Mouse (Mus musculus): ENCODE data around the gene Men1. TPM values are rescaled to one million over a fixed set of nuclear protein-coding genes. Genes with fewer than 3 reads are reported as not detected.

Men1 gene
- polyA plus RNA-seq, 1 experiment from 2014 or later: 76.9 TPM

DNA sequence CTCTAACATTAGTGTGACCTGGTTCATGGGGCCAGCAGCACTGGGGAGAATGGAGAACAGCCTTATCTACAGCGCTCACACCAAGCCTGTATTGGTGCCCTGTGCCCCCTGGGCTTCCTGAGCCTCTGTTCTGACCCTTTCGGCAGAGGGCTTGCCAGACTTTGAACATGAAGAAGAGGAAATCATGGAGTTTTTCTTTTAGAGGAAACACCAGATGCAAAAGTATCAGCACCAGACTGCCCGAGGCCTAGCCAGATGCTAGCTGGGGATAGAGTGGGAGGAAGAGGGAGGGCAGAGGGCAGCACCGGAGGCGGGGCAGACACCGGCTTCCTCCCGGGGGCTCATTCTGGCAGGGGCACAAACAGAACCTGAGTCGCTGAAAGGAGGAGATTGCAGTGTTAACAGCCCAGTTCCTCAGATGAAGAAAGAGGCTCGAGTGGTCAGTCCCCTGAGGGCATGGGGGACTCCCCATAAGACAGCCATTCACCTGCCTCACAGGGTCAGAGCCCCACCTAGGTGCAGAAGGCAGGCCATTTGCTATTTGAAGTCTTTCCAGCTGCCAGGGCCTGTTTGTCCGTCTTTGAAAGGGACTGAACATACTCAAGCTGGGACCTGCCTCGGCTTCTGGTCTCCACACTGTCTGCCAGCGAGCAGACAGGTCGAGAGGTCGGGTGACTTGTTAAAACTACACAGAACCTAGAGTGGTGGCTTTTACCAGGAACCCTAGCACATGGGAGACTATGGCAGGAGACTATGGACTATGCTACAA, 14.6 kb downstream of the Men1 start:
- no peaks in the 10 kb centered on the region for H3K27me3 ChIP-seq (ENCODE audit: control insufficient read depth, insufficient read depth, low read depth, low read length)
- H3K36me3 ChIP-seq (ENCODE audit: control insufficient read depth, insufficient read depth, low read length): peaks cover 18% of the 10 kb centered on the region
- H3K4me3 ChIP-seq (ENCODE audit: low read length): no peak overlapping the region
- WGBS: 27% methylated on average over 14 of the region's 14 CpGs
- H3K4me2 ChIP-seq (ENCODE audit: low read depth, low read length): no peak overlapping the region
- H3K27ac ChIP-seq (ENCODE audit: low read length): peak overlapping the region; percentile 76
- no peak overlapping the region for H3K9ac ChIP-seq (ENCODE audit: low read length)
- H3K9me3 ChIP-seq (ENCODE audit: control insufficient read depth, low read length): no peaks in the 10 kb centered on the region
- H3K4me1 ChIP-seq (replicated peaks; ENCODE audit: control insufficient read depth, insufficient read depth, low read length): no peaks in the 10 kb centered on the region; the same call in 1 of the 2 replicates
- ATAC-seq (ENCODE audit: low read depth): peak; percentile 70

DNA sequence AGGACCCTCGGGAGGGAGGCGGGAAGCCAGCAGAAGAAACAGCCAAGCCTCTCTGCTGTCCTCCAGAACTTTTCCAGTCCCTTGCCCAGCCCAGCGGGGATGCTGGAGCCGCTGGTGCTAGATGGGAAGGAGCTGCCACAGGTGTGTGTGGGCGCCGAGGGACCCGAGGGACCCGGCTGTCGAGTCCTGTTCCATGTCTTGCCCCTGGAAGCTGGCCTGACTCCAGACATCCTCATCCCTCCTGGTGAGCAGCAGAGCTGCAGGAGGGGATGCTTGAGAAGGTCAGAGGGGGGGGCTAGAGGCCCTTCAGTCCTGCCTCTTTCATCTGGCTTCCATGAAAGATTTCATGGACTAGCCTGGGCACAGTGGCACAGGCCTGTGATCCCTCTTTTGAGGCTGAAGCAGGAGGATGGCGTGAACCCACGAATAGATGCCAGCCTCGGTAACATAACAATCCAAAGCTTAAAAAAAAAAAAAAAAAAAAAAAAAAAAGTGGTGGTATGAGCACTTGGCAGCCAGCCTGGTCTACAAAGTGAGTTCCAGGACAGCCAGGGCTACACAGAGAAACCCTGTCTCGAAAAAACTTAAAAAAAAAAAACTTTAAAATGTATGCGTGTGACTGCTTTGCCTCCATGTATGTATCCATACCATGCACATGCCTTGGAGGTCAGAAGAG, 16.8 kb downstream of the Men1 start:
- Histone ChIP-seq H3K4me3 (ENCODE audit: low read length) (no peak overlapping the region), H3K27ac (ENCODE audit: low read length) (no peak overlapping the region), H3K27me3 (ENCODE audit: control insufficient read depth, insufficient read depth, low read depth, low read length) (no peaks in the 10 kb centered on the region), H3K4me2 (ENCODE audit: low read depth, low read length) (no peak overlapping the region), H3K9me3 (ENCODE audit: control insufficient read depth, low read length) (no peaks in the 10 kb centered on the region), H3K4me1 (replicated peaks; ENCODE audit: control insufficient read depth, insufficient read depth, low read length) (no peaks in the 10 kb centered on the region; the same call in 1 of the 2 replicates), H3K36me3 (ENCODE audit: control insufficient read depth, insufficient read depth, low read length) (peaks cover 10% of the 10 kb centered on the region), H3K9ac (ENCODE audit: low read length) (no peak overlapping the region)
- WGBS: 54% methylated on average over 13 of the region's 14 CpGs
- ATAC-seq (ENCODE audit: low read depth): no peak

DNA sequence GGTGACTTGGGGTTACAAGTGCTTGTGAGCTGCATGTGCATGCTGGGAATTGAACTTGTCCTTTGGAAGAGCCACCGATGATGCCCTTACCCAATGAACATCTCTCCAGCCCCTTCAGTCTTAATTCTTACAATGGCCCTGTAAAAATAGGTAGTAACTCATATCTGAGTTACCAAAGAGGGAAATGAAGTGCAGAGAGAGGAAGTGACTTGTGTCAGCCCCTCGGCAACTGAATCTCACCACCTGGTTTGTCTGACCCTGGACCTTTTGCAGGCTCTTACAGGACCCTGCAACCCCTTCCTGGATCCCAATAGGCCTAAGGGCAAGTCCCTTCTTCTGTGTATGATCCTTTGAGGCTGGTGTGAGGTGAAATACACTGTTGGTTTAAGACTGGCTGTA, 17.3 kb downstream of the Men1 start:
- Histone ChIP-seq H3K4me3 (ENCODE audit: low read length) (no peak overlapping the region), H3K27ac (ENCODE audit: low read length) (no peak overlapping the region), H3K9ac (ENCODE audit: low read length) (no peak overlapping the region), H3K9me3 (ENCODE audit: control insufficient read depth, low read length) (no peaks in the 10 kb centered on the region), H3K27me3 (ENCODE audit: control insufficient read depth, insufficient read depth, low read depth, low read length) (no peaks in the 10 kb centered on the region), H3K4me2 (ENCODE audit: low read depth, low read length) (no peak overlapping the region), H3K4me1 (replicated peaks; ENCODE audit: control insufficient read depth, insufficient read depth, low read length) (no peaks in the 10 kb centered on the region; the same call in 1 of the 2 replicates), H3K36me3 (ENCODE audit: control insufficient read depth, insufficient read depth, low read length) (peaks cover 5% of the 10 kb centered on the region; the same call in 1 of the 2 replicates)
- no peak for ATAC-seq (ENCODE audit: low read depth)
- WGBS: 77% methylated on average over 2 of the region's 2 CpGs

DNA sequence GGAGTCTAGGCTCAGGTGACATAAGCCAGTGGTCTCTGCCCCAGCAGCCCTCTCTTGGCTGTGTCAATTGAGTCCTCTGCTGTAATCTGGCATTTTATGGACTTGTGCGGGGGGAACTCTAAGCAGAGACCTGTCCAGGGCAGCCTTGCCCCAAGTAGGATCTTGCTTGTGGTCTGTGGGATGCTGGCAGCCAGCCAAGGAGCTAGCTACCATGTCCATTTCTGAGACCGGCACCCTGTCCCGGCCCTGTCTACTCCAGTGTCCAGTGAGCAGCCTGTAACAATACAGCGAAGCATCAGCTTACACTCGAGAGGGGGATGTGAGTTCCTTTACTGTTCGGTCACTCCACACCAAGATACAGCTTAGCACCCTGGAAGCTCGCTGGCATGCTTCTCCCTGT, 19.3 kb downstream of the Men1 start:
- H3K4me3 ChIP-seq (ENCODE audit: low read length): no peak overlapping the region
- H3K9me3 ChIP-seq (ENCODE audit: control insufficient read depth, low read length): no peaks in the 10 kb centered on the region
- 72% methylated on average over 7 of the region's 7 CpGs for WGBS
- H3K36me3 ChIP-seq (ENCODE audit: control insufficient read depth, insufficient read depth, low read length): peaks cover 4% of the 10 kb centered on the region; the same call in 1 of the 2 replicates
- H3K9ac ChIP-seq (ENCODE audit: low read length): no peak overlapping the region
- no peak overlapping the region for H3K4me2 ChIP-seq (ENCODE audit: low read depth, low read length)
- no peaks in the 10 kb centered on the region for H3K27me3 ChIP-seq (ENCODE audit: control insufficient read depth, insufficient read depth, low read depth, low read length)
- no peak overlapping the region for H3K27ac ChIP-seq (ENCODE audit: low read length)
- no peak for ATAC-seq (ENCODE audit: low read depth)
- no peaks in the 10 kb centered on the region; the same call in 1 of the 2 replicates for H3K4me1 ChIP-seq (replicated peaks; ENCODE audit: control insufficient read depth, insufficient read depth, low read length)

DNA sequence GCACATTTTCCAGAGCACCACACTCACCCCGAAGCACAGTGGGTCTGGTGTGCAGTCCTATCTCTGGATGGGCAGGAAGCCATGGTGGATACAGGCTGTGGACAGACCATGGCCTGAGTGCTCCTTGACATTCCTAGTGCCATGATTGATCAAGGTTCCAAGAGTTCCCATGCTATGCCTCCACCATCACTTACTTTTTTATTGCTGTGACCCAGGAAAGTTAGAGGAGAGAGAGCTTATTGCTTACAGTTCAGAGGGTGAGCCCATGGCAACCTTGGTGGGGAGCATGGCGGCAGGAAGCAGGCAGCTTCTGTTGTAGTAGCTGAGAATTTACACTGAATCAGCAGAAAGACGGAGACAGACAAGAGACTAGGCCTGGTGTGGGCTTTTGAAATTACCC, 26.5 kb downstream of the Men1 start:
- WGBS: 97% methylated on average over 3 of the region's 3 CpGs
- H3K9me3 ChIP-seq (ENCODE audit: control insufficient read depth, low read length): no peaks in the 10 kb centered on the region
- H3K27me3 ChIP-seq (ENCODE audit: control insufficient read depth, insufficient read depth, low read depth, low read length): no peaks in the 10 kb centered on the region
- peaks cover 16% of the 10 kb centered on the region for H3K4me1 ChIP-seq (replicated peaks; ENCODE audit: control insufficient read depth, insufficient read depth, low read length)
- no peak overlapping the region for H3K27ac ChIP-seq (ENCODE audit: low read length)
- no peak overlapping the region for H3K9ac ChIP-seq (ENCODE audit: low read length)
- no peak for ATAC-seq (ENCODE audit: low read depth)
- no peak overlapping the region for H3K4me2 ChIP-seq (ENCODE audit: low read depth, low read length)
- peaks cover 12% of the 10 kb centered on the region for H3K36me3 ChIP-seq (ENCODE audit: control insufficient read depth, insufficient read depth, low read length)
- no peak overlapping the region for H3K4me3 ChIP-seq (ENCODE audit: low read length)

DNA sequence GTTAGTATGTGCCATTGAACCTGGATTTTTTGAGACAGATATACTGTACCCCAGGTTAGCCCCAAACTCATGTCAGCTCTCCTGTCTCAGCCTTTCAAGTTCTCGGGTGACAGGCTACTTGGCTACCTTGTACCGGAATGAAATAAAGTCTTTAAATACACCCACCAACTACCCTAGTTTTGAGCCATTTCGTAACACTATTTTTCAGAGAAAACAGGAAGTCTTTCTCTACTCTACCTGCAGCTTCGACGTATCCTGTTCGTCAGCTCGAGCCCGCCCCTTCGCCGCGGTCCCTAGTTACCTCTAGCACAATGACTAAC, 28.3 kb downstream of the Men1 start:
- peaks cover 16% of the 10 kb centered on the region for H3K4me1 ChIP-seq (replicated peaks; ENCODE audit: control insufficient read depth, insufficient read depth, low read length)
- under 1% methylated on average over 11 of the region's 11 CpGs for WGBS
- peaks cover 24% of the 10 kb centered on the region for H3K36me3 ChIP-seq (ENCODE audit: control insufficient read depth, insufficient read depth, low read length)
- H3K4me2 ChIP-seq (ENCODE audit: low read depth, low read length): peak overlapping the region; percentile 82
- peak overlapping the region; percentile 79 for H3K27ac ChIP-seq (ENCODE audit: low read length)
- peak overlapping the region; percentile 99 for H3K4me3 ChIP-seq (ENCODE audit: low read length)
- H3K27me3 ChIP-seq (ENCODE audit: control insufficient read depth, insufficient read depth, low read depth, low read length): no peaks in the 10 kb centered on the region
- H3K9me3 ChIP-seq (ENCODE audit: control insufficient read depth, low read length): no peaks in the 10 kb centered on the region
- ATAC-seq (ENCODE audit: low read depth): no peak
- peak overlapping the region; percentile 69 for H3K9ac ChIP-seq (ENCODE audit: low read length)

DNA sequence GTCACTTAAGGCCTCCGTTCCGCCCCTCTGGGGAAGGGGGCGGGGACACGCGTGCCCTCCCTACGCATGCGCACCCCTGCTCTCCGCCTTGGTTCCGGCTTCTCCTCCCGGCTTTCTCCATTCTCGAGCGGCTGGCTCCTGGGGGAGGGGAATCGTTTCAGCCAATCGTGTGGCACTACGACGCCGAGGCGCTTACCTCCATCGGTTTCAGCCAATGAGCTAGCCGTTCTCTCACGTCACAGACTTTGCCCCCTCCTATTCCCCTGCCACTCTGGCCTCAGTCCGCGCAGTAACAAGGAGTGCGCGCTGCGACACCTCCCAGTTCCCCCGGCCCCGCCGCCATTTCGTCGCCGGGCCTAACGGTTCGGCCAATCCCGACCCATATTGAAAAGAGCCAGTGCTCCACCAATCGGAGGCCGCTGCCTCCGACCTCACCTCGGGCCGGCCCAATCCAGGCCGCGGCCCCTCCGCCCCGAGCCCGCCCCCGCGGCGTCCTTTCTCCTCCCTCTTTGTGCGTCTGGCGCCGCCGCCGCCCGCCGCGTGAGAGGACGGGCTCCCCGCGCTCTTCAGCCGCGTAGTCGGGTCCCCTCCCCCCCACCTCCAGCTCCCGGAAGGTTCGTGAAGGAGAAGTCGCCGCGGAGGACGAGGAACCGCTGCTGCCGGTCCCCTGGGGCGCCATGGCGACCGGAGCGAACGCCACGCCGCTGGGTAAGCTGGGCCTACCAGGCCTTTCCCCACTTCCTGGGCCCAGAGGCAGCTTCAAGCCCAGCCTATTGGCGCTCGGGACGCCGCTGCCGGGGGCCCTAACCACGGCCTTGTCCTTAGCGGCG, 28.8 kb downstream of the Men1 start, which contains the start of gene Sf1:
Gene Sf1, plus strand, starts transcription at position 280 of the 830 bp plus-strand sequence.
- ATAC-seq (ENCODE audit: low read depth): peak; percentile 98
- Histone ChIP-seq H3K4me2 (ENCODE audit: low read depth, low read length) (peak within 1 kb of the TSS; percentile 95), H3K9ac (ENCODE audit: low read length) (peak within 1 kb of the TSS; percentile 99), H3K4me3 (ENCODE audit: low read length) (peak within 1 kb of the TSS; percentile 99), H3K4me1 (replicated peaks; ENCODE audit: control insufficient read depth, insufficient read depth, low read length) (peaks cover 16% of the 10 kb centered on the region), H3K36me3 (ENCODE audit: control insufficient read depth, insufficient read depth, low read length) (peaks cover 24% of the 10 kb centered on the region), H3K9me3 (ENCODE audit: control insufficient read depth, low read length) (no peaks in the 10 kb centered on the region), H3K27ac (ENCODE audit: low read length) (peak within 1 kb of the TSS; percentile 99), H3K27me3 (ENCODE audit: control insufficient read depth, insufficient read depth, low read depth, low read length) (no peaks in the 10 kb centered on the region)
- WGBS: under 1% methylated on average over 84 of the region's 85 CpGs

DNA sequence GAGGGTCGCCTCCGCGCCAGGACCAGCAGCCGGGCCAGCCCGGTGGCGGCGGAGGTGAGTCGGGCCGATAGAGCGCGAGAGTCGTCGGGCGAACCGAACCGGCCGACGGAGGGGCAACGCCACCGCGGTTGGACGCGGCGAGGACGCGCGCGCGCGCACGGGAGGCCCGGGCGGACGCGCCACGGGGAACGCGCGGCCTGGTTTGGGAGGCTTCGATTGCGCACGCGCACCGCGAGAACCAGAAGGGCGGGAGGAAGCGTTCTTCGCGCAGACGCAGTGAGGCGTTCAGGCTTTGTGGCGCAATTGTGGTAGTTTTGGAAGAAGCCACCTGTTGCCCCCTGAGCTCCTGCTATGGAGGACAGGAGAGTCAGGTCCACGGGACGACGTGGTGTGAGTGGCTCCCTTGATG, 29.5 kb downstream of the Men1 start:
- ATAC-seq (ENCODE audit: low read depth): peak; percentile 13; the same call in 1 of the 2 replicates

DNA sequence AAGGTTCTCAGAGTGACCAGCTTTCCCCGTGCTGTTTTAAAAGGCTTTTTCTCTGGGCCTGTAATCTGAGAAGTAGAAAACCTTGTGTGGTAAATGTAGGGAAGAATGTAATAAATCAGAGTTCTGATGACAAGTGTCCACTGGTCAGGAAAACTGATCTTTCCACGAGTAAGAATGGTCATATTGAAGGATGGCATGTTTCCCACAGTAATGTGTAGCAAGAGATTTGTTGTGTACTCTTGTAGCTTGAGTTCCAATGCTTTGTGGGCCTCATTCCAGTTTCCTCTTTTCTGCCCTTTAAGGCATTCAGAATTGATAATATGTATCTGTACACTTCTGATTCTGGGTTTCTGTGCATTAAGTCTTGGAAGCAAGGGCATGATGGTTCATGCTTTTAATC, 30.1 kb downstream of the Men1 start:
- Histone ChIP-seq H3K36me3 (ENCODE audit: control insufficient read depth, insufficient read depth, low read length) (peaks cover 28% of the 10 kb centered on the region), H3K27me3 (ENCODE audit: control insufficient read depth, insufficient read depth, low read depth, low read length) (no peaks in the 10 kb centered on the region), H3K4me1 (replicated peaks; ENCODE audit: control insufficient read depth, insufficient read depth, low read length) (peaks cover 16% of the 10 kb centered on the region), H3K9me3 (ENCODE audit: control insufficient read depth, low read length) (no peaks in the 10 kb centered on the region), H3K4me3 (ENCODE audit: low read length) (peak overlapping the region; percentile 99), H3K4me2 (ENCODE audit: low read depth, low read length) (peak overlapping the region; percentile 95), H3K9ac (ENCODE audit: low read length) (peak overlapping the region; percentile 99), H3K27ac (ENCODE audit: low read length) (peak overlapping the region; percentile 99; the same call in 1 of the 2 replicates)
- no peak for ATAC-seq (ENCODE audit: low read depth)
- 0% methylated on average over 2 of the region's 2 CpGs for WGBS

More for the DNA sequence above, 29.5 kb downstream of the Men1 start:
- Histone ChIP-seq H3K4me2 (ENCODE audit: low read depth, low read length) (peak overlapping the region; percentile 95), H3K4me1 (replicated peaks; ENCODE audit: control insufficient read depth, insufficient read depth, low read length) (peaks cover 16% of the 10 kb centered on the region), H3K9me3 (ENCODE audit: control insufficient read depth, low read length) (no peaks in the 10 kb centered on the region), H3K27ac (ENCODE audit: low read length) (peak overlapping the region; percentile 99), H3K27me3 (ENCODE audit: control insufficient read depth, insufficient read depth, low read depth, low read length) (no peaks in the 10 kb centered on the region), H3K36me3 (ENCODE audit: control insufficient read depth, insufficient read depth, low read length) (peaks cover 24% of the 10 kb centered on the region), H3K9ac (ENCODE audit: low read length) (peak overlapping the region; percentile 99), H3K4me3 (ENCODE audit: low read length) (peak overlapping the region; percentile 99)
- under 1% methylated on average over 55 of the region's 55 CpGs for WGBS

Measured in lung, embryonic 16.5 days (tissue).